Mouse (Mus musculus) left cerebral cortex, adult 9 months (tissue): ENCODE data around the gene Tex48.

ENCODE experiments used
- DNase-seq, 2 experiments: peaks; one replicate each; pipeline ENCODE4 v3.0.0; 2022; ENCODE audit warnings: low spot score in 2 of 2

Tex48 gene

DNA sequence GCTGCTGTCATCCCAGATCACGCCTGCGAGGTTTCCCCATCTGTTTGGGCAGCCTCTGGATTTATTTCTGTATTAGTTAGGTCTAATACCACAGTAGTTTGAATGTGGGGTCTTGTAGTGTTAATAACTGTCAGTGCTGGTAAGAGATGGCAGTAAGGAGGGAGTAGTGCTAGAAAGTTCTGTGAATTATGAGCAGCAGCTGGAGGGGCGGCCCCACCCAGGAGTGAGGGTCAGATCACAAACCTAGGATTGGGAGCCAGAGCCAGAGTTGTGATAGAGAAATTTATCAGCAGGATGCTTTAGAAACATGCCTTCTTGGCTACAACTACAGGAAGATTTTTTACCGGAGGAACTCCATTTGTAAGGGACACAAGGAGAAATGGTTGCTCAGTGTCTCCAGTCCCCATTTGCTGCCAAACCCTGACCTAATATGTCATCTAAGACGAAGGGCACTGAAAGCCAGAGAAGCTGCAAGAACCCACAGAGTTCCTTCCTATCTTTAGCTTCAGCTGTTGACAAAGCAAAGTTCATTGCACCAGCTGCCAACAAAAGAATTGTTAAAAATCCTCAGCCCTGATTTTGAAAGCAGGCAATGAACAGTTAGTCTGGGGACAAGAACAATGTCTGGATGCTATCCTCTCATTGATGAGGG, 27.6 kb downstream of the Tex48 start:
- no peak for DNase-seq

DNA sequence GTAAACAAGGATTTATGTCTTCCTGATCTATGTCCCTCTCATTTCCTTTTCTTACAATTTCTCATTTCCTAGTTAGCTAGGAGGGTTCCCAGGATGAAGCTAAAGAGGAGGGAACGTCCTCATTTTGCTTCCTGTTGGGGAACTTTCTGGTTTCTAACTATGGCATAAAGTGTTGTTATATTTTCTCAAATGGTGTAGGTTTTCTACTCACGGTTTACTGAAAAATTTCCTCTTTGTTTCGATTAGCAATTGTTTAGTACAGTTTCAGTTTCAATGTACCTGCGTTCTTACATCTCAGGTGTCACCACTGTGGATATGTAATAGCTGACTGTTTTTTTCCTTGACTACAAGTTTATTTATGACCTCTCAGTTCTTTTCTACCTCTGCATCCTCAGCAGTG, 31.7 kb downstream of the Tex48 start:
- DNase-seq: no peak

DNA sequence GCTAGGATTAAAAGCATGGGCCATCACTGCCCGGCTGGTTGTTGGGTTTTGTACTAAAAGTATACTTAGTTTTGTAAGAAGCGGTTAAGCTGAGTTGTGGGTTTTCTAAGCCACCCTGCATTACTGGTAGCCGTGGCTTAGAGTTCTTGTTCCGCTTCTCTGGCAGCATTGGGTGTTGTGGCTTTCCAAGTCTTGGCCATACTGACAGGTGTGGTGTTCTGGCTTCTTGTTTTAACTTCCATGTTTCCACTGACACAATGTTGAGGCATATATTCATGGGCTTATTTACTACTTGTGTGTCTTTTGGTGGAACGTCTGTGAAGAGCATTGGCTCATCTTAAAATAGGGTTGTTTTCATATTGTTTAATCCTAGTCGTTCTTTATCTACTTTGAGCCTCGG, 32.2 kb downstream of the Tex48 start:
- DNase-seq: no peak

DNA sequence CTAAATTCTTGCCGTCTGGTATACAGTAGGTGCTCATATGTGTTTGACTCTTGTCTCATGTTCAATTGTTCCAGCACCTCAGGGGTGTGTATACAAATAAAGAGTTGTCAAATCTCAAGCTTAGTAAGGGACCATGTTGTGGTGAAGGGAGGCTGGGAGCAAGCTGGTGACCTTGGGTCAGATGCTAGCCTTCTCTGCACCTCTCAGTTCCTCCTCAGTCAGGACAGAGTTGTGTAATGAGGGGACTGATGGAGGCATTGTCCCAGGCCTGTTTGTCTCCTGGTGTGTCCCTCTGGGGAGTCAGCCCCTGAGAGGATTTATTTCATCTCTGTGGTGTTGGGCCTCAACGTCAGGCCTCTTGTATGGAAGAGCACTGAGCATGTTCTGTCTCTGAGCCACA, 36.0 kb downstream of the Tex48 start:
- DNase-seq: no peak

DNA sequence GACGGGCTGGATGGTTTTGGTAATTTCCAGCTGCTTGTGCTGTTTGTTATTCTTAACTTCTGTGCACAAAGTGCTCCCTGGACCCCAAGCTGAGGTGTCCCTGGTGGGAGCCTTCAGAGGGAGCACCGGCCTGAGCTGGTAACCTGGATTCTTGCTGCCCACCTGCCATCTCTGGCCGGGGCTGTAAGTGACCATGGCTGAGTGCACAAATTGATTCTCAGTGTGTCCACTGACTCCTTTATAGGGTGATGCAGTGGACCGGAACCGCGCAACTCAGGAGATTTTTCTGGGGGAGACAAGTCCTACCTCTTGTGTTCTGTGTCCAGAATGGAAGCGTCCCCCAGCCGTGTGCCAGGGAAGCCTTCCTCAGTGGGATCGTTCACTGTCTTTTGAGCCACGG, 37.0 kb downstream of the Tex48 start:
- no peak for DNase-seq

DNA sequence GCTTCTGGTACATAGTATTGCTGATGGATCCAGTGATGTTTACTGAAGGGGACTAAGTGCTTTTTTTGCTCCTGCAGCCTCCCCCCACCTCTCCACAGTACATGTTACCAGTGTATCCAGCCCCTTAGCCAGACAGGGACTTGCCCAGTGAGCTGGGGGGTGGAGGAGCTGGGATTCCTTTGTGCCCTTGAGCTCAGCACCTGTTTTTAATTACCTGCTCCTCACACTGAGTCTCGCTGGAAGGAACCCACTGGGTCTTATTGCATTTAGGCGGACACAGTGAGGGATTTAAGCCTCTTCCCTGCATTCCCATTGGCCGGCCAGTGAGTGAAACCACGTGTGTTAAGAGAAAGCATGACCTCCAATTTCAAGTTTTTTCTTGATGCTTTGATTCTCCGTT, 39.6 kb downstream of the Tex48 start:
- DNase-seq: no peak

DNA sequence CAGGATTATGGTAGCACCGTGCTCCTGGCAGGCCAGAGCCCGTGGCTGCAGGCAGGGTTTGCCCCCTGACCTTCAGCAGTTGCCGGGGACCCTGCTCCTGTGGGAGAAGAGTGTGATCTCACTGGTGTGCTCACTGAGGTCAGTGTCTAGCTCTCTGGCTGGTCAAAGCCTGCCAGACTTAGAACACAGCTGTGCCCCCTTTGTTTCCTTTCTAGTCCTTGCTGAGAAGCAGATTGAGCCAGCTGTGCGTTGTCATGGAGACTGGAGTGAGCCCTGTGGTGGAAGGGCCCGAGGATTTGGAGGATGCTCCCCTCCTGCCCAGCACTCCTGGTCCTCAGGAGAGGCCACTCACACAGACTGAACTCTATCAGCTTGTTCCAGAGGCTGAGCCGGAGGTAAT, 42.1 kb downstream of the Tex48 start:
- DNase-seq: peak in 1 of 2 experiments; percentile 9

DNA sequence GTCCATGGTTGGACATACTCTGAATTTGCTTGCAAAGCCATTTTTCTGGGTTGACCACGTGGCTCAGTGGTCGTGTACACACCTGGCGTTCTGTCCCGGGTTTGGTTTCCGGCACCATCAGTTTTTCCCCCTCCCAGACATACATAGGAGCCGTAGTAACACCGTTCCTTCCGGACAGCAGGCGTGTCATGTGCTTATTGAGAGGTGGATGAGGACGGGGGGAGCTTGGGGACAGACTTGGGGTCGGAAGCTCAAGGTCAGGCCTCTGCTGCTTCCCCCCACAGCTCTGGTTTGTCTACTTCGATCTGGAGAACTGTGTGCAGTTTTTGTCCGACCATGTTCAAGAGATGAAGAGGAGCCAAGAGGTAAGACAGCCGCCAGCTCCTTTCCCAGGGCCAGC, 42.6 kb downstream of the Tex48 start:
- no peak for DNase-seq

DNA sequence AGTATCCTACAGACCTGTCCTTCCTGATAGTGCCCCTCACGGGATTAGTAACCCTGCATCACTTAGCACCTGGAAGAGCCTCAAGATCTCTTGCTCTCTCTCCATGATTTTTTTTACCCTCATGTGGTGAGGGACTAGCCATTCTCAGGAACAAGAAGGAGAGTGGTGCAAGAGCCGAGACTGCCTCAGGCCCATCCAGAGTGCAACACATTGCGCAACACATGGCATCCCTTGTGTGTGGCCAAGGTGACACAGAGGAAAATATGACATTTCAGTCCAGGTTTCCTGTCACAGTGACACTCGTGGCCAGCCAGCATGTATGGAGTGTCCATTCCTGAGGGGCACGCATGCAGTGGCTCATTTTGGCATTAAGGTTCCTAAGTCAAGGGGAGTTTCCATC, 49.6 kb downstream of the Tex48 start:
- no peak for DNase-seq

DNA sequence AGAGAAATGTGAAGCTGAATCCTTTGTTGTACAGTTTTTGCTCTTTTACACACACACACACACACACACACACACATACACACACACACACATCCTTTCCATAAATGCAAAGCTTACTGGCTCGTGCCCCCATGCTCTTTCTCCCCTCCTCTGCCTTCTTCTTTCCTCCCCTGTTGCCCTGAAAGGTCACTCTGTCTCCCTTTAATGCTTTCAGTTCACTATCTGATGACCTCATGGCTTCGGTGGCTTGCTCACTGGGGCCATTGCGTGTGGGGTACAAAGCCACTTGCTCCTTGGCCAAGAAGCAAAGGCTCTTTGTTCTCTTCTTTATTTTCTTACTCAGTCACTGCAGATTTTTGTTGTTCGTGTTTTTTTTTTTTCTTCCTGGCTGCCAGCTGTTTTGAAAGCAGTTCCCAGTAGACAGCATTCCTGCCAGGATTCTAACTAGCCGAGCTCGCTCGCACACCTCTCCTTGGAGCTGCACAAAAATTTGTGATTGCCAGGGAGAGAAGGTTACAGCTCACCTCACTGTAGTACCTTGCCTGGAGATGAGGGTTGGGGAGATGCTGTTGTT, 51.9 kb downstream of the Tex48 start:
- no peak for DNase-seq

DNA sequence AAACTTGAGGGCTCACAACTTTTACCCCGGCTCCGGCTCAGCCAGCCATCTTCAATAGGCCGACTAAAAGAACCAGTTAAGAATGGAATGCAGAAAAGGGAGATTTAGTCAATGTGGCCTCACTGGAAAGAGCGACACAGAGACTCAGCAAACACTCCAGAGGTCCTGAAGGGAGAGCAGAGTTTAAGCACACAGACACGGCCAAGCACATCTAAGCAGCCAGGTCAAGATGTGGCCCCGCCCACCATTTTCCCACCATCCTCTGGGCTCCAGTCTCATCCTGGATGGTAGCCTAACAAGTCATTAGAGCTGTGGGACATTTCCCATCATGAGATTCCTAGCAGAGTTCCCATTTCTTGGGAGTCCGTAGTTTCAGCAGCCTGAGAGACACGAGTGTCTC, 52.9 kb downstream of the Tex48 start:
- no peak for DNase-seq

DNA sequence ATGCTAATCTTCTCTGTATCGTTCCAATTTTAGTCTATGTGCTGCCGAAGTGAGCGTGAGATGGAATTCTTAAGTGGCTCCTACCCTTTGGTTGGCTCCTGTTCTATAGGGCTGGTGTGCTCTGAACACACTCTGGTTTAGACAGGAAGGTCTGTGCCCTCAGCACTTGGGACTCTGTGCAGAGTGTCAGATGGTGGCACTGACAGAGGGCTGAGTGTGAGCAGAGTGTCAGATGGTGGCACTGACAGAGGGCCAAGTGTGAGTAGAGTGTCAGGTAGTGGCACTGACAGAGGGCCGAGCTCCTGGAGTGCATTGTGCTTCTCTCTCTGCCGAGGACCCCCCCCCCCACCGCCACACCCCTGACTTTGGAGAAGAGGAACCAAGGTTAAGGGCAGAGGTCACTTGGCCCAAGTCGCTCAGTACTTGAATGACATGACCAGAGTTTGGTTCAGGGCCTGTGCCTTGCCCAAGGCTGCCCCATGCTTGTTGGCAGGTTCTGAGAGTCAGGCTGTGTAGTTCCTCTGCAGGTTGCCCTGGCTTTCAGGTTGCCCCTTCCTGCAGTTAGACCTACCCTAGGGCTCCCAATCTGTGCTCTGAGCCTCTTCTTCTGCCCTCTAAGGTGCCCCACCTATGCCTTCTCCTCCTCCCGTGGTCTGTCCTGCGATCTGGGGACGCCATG, 54.4 kb downstream of the Tex48 start:
- no peak for DNase-seq

DNA sequence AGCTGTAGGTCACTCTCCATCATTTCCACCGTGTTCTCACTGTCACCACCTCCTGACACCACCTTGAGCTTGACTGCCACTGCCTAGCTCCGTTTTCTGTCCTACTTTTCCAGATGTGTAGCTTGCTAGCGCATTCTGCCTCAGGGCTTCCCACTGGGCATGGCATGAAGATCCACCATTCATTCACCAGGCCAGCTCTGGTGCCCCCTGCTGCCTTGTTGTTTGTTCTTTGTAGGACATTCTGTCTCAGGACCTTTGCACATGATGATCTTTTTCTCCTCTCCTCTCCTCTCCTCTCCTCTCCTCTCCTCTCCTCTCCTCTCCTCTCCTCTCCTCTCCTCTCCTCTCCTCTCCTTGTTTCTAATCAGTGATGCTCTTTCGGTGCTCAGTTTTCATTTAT, 59.5 kb downstream of the Tex48 start:
- DNase-seq: no peak

DNA sequence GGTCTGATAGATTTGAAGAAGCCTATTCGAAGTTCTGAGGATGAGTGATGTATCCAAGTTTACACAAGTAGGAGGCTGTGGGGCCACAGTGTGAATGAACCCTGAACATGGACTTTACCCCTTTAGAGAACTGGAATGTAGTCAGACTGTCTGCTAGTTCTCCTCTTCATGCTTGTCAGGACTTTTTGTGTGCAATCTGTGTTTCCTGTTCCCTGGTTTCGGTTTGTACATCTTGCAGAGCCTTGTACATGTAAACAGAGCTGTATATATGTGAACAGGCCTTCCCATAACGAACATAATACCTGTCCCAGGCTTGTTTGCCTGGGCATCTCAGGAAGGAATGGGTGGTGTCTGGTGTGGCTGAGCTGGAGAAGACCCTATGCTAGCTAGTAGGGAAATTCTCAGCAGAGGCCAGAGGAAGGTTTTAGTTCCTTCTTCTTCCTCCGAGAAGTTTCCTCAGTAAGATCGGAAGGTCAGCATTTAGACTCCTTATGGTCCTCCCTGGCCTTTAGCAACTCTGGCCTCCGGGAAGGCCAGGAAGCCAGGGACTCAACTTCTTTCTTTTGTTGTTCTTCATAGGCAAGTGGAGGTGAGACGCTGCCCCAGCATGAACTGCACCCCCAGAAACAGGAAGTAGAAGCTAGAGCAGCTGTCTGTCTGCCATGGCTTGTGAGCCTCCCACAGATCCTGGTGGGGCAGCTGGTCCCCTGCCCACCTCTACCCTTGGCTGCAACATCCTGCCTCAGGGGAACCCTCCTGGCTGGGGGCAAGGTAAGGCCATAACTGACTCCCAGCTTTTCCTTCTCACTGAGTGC, 60.2 kb downstream of the Tex48 start:
- no peak for DNase-seq

DNA sequence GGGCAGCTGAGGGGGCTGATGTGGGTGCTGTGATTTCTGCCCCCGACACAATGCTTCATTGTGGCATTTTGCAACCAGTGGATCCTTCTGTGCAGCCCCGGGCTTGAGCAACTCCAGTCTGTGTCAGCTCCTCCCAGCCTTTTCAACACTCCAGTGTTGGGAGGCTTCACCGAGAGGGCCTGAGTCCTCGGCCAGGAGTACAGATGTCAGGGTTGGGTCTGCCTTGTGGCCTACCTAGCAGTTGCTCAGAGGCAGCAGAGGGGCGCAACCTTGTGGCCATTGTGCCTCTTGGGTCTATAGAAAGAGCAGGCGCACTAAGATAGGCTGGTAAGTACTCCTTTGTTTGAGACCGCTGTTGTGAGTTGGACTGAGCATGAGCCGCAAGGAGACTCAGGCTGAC, 62.1 kb downstream of the Tex48 start:
- no peak for DNase-seq

DNA sequence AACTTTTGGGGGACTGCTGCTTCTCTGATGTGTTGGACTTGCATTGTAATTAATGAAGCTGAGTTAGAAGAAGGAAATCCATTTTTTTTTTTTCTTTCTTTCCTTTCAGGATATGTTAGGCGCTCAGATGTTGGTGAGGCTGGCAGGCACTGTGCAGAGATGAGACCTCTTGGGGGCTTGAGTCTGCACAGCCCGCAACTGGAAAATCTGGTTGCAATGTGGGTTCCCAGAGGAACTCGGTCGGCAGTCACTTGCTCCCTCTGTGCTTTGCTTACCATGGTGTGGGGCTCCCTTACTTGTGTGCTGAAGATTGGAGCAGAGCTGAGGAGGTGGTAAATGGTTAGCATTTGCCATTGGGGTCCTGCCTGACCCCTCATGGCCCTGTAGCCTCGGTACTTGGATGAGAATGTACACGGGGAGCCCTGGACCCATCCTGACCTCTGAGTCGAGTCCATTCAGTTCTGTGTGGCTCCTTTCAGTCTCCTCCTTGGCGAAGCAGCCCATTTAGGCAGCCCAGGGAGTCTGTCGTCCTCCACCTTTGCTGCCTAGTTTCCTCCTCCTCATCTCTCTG, 63.0 kb downstream of the Tex48 start:
- DNase-seq: no peak

DNA sequence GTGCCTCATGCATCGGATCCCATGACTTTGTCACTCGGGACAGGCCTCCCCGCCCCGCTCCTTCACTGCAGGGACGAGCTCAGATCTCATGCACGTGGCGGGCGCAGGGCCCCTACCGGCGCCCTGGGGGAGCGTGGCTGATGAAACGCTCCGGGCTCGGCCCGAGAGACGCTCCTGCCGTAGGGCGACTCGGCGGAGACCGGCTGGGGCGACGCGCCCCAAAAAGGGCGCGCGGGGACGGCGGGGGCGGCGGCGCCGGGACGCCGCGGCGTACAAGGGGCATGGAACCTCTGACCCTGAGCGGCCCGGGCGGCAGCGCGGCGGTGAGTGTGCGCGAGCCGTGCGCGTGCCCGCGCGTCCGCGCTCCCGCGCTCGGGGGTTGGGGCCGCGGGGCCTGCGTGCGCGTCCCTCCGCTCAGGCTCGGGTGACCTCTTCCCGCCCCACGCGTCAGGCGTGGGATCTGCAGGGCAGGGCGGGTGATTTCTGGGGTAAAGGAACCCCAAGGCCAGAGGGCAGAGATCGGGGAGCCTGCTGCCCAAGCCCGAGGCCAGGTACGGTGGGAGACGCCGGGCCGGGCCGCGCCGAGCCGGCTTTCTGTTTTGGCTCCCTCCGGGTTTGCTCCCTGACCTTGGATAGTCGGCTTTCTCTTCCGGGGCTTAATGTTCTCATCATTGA, 63.7 kb downstream of the Tex48 start, which contains the start of gene Tmem268:
Gene Tmem268, plus strand, starts transcription at position 375 of the 675 bp plus-strand sequence.
- DNase-seq: peak in 1 of 2 experiments; percentile 60

DNA sequence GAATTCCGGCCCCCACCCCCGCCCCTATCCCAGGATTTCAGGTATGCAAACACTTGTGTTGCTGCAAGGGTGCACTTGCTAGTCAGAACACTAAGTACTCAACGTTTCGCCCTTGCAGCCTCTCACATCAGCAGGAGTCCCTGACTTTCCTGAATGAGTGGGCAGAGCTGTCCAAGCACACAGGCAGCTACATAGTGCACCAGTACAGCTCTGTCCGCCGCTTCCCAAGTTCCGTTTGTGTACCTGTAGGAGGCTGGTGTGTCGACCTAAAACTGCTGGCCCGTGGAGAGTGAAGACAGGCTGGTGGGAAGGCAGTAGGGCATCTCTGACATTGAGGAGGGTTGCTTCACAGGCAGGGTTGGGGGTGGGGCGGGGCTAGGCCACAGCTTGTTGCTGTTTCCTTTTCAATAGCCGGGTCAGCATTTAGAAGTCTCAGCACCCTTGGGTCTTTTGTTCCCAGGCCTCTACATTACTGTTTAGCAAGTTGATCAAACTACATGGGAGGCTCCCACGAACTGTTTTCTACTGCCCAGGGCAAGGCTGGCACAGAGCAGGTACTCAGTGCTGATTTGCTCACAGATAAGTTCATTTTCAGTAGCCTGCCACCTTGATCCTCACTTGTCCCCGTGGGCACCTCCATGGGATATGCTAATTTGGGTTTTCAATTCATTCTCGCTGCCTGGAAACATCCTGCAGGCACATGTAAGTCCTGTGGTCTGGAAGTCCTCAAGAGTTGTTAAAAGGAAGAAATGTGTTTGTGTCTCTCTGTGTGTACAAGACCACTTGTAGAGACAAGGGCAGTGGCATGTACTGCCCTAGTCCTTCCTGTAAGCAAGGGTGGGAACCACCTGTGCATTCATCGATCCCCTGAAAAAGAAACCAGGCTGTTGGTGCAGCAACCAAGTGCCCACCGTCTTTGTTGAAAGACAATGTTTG, 64.8 kb downstream of the Tex48 start:
- DNase-seq: no peak
